Mouse (Mus musculus): ENCODE data around the gene Gm9837. TPM values are rescaled to one million over a fixed set of nuclear protein-coding genes. Genes with fewer than 3 reads are reported as not detected.

Gene Gm9837
- total and polyA plus RNA-seq, 3 experiments = not detected

GRCm38 (mm10) chr11:53446183-53446582 lies 24.1 kb downstream of the Gm9837 start:
- H3K9ac ChIP-seq (ENCODE audit: insufficient read depth, low read depth) = no peak overlapping the region
- no peak overlapping the region for H3K27ac ChIP-seq (ENCODE audit: insufficient read depth, low read depth)
- H3K36me3 ChIP-seq (replicated peaks in 1 of 2; ENCODE audit: control insufficient read depth in 1 of 2, insufficient read depth in 1 of 2, low read length in 1 of 2) = no peaks in the 10 kb centered on the region
- no peaks in the 10 kb centered on the region for H3K79me2 ChIP-seq (replicated peaks; ENCODE audit: control insufficient read depth, extremely low read depth, insufficient read depth, poor library complexity, severe bottlenecking)
- H3K4me1 ChIP-seq (ENCODE audit: control insufficient read depth in 1 of 2, insufficient read depth in 2 of 2) = 0 out of 4 replicates have a peak, but pooled peaks cover 0 to 2% of the 10 kb centered on the region in 2 experiments
- dilution Hi-C loops (cut with MboI; ENCODE audit: extremely low pct_ligation_motif_present, extremely low pct_unique_long_range_greater_than_20kb, low sequenced_read_pairs) = no loop called here
- H3K27me3 ChIP-seq (replicated peaks) = no peaks in the 10 kb centered on the region
- TF ChIP-seq SIN3A (IDR thresholded peaks at IDR 0.05; ENCODE audit: low read length) = no peak
- TF ChIP-seq E2F4 (IDR thresholded peaks at IDR 0.05; ENCODE audit: insufficient replicate concordance, low read depth, low read length) = no peak
- TF ChIP-seq TCF12 (IDR thresholded peaks at IDR 0.05; ENCODE audit: low read depth, low read length) = no peak
- TF ChIP-seq USF2 (conservative IDR thresholded peaks at IDR 0.05; ENCODE audit: low read depth, low read length) = no peak
- no peak for TF ChIP-seq RCOR1 (conservative IDR thresholded peaks at IDR 0.05; ENCODE audit: low read depth, low read length)
- TF ChIP-seq MAFK (IDR thresholded peaks at IDR 0.05; ENCODE audit: insufficient replicate concordance, low read length) = no peak
- TF ChIP-seq SMC3 (IDR thresholded peaks at IDR 0.05; ENCODE audit: low read depth, low read length) = no peak
- no peak for TF ChIP-seq JUND (conservative IDR thresholded peaks at IDR 0.05; ENCODE audit: low read depth, low read length)
- no peak for TF ChIP-seq JUN (IDR thresholded peaks at IDR 0.05; ENCODE audit: insufficient read depth, low read depth, low read length)
- no peak for TF ChIP-seq ELF1 (IDR thresholded peaks at IDR 0.05; ENCODE audit: low read depth, low read length)
- no peak for TF ChIP-seq PAX5 (IDR thresholded peaks at IDR 0.05; ENCODE audit: low read length)
- TF ChIP-seq UBTF (IDR thresholded peaks at IDR 0.05; ENCODE audit: low read depth, low read length) = no peak
- no peak for TF ChIP-seq MYC (IDR thresholded peaks at IDR 0.05; ENCODE audit: low read depth, low read length)
- H3K4me3 ChIP-seq (replicated peaks in 1 of 3; ENCODE audit: low read depth in 2 of 3, low read length in 2 of 3, poor library complexity in 1 of 3) = no peak overlapping the region
- H3K9me3 ChIP-seq (replicated peaks; ENCODE audit: low read length) = no peaks in the 10 kb centered on the region
- no peak for DNase-seq (ENCODE audit: extremely low read depth)
- in situ Hi-C loops (cut with MboI; ENCODE audit: low pct_ligation_motif_present, low pct_unique_long_range_greater_than_20kb, low sequenced_read_pairs) = no loop called here
- no peak overlapping the region for H3K4me2 ChIP-seq (ENCODE audit: insufficient read depth, low read depth, poor library complexity, severe bottlenecking)

GRCm38 (mm10) chr11:53445562-53445961 lies 24.7 kb downstream of the Gm9837 start:
- dilution Hi-C loops (cut with MboI; ENCODE audit: extremely low pct_ligation_motif_present, extremely low pct_unique_long_range_greater_than_20kb, low sequenced_read_pairs) (no loop called here), in situ Hi-C loops (cut with MboI; ENCODE audit: low pct_ligation_motif_present, low pct_unique_long_range_greater_than_20kb, low sequenced_read_pairs) (no loop called here)
- no peak for DNase-seq (ENCODE audit: extremely low read depth)
- TF ChIP-seq SMC3 (IDR thresholded peaks at IDR 0.05; ENCODE audit: low read depth, low read length) (no peak), USF1 (IDR thresholded peaks at IDR 0.05; ENCODE audit: low read depth, low read length) (no peak), CTCF (conservative IDR thresholded peaks at IDR 0.05 in 1 of 2, IDR thresholded peaks at IDR 0.05 in 1 of 2; ENCODE audit: low read depth in 2 of 2, low read length in 2 of 2) (no peak), E2F4 (IDR thresholded peaks at IDR 0.05; ENCODE audit: insufficient replicate concordance, low read depth, low read length) (no peak), MAX (IDR thresholded peaks at IDR 0.05; ENCODE audit: low read length) (no peak), MAFK (IDR thresholded peaks at IDR 0.05; ENCODE audit: insufficient replicate concordance, low read length) (no peak), ELF1 (IDR thresholded peaks at IDR 0.05; ENCODE audit: low read depth, low read length) (no peak), KAT2A (IDR thresholded peaks at IDR 0.05; ENCODE audit: insufficient replicate concordance, low read length) (no peak), USF2 (conservative IDR thresholded peaks at IDR 0.05; ENCODE audit: low read depth, low read length) (no peak), TCF12 (IDR thresholded peaks at IDR 0.05; ENCODE audit: low read depth, low read length) (no peak), ETS1 (conservative IDR thresholded peaks at IDR 0.05; ENCODE audit: low read depth, low read length) (no peak), MYC (IDR thresholded peaks at IDR 0.05; ENCODE audit: low read depth, low read length) (no peak), CHD1 (IDR thresholded peaks at IDR 0.05; ENCODE audit: low read depth, low read length) (no peak), TBP (conservative IDR thresholded peaks at IDR 0.05; ENCODE audit: low read depth, low read length) (no peak), POLR2AphosphoS2 (IDR thresholded peaks at IDR 0.05; ENCODE audit: low read depth, low read length) (no peak), ZKSCAN1 (IDR thresholded peaks at IDR 0.05; ENCODE audit: borderline replicate concordance, low read depth, low read length) (no peak), PAX5 (IDR thresholded peaks at IDR 0.05; ENCODE audit: low read length) (no peak)
- H3K4me3 ChIP-seq (replicated peaks in 1 of 3; ENCODE audit: low read depth in 2 of 3, low read length in 2 of 3, poor library complexity in 1 of 3) = no peak overlapping the region
- H3K9ac ChIP-seq (ENCODE audit: insufficient read depth, low read depth) = no peak overlapping the region
- no peak overlapping the region for H3K4me2 ChIP-seq (ENCODE audit: insufficient read depth, low read depth, poor library complexity, severe bottlenecking)
- no peaks in the 10 kb centered on the region for H3K36me3 ChIP-seq (replicated peaks in 1 of 2; ENCODE audit: control insufficient read depth in 1 of 2, insufficient read depth in 1 of 2, low read length in 1 of 2)
- 0 out of 4 replicates have a peak, but pooled peaks cover 0 to 2% of the 10 kb centered on the region in 2 experiments for H3K4me1 ChIP-seq (ENCODE audit: control insufficient read depth in 1 of 2, insufficient read depth in 2 of 2)
- no peaks in the 10 kb centered on the region for H3K79me2 ChIP-seq (replicated peaks; ENCODE audit: control insufficient read depth, extremely low read depth, insufficient read depth, poor library complexity, severe bottlenecking)
- H3K27ac ChIP-seq (ENCODE audit: insufficient read depth, low read depth) = no peak overlapping the region
- H3K9me3 ChIP-seq (replicated peaks; ENCODE audit: low read length) = no peaks in the 10 kb centered on the region
- H3K27me3 ChIP-seq (replicated peaks) = no peaks in the 10 kb centered on the region

All from CH12.LX (cell line).